Mouse (Mus musculus): Measurements from ENCODE around the gene Ndufv3. TPM values are rescaled to one million over a fixed set of nuclear protein-coding genes. Genes with fewer than 3 reads are reported as not detected.
"Not testable (repeated sequence)": the region's sequence is repeated elsewhere in the genome, so short reads cannot be mapped to it uniquely, and the experiment has no call there.

Gene Ndufv3
- polyA plus RNA-seq, 1 experiment from 2014 or later: 210 TPM

DNA sequence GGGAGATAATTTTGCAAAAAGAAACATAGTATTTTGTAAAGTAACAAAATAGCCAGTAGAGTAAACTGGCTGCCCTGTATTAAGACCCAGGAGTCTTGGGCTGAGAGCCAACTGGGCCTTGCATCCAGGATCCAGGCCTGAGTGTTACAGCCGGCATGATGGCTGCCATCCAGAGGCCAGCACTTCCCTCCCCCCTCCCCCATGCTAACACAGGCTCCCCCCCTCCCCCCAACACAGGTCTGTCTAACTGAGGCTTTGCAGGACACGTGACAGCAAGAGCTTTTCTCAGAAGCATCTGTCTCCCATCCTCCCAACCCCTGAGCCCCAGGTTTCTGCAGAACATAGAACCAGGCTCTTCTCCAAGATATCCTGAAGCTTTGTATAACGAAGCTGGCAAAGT is 980 bp downstream of the Ndufv3 start:
- Histone ChIP-seq H3K27ac (replicated peaks; ENCODE audit: low read depth, low read length) (no peak overlapping the region), H3K4me3 (ENCODE audit: low read depth, low read length) (peak overlapping the region; percentile 83), H3K4me1 (ENCODE audit: control insufficient read depth, insufficient read depth, low read length) (peaks cover 5% of the 10 kb centered on the region; the same call in 1 of the 2 replicates), H3K27me3 (ENCODE audit: control insufficient read depth, insufficient read depth, low read length) (no peaks in the 10 kb centered on the region), H3K9me3 (ENCODE audit: control insufficient read depth, low read length) (no peaks in the 10 kb centered on the region), H3K9ac (ENCODE audit: low read length) (peak overlapping the region; percentile 13; the same call in 1 of the 2 replicates), H3K36me3 (ENCODE audit: control insufficient read depth, insufficient read depth, low read length) (peaks cover 5% of the 10 kb centered on the region), H3K4me2 (ENCODE audit: low read depth, severe bottlenecking) (peak overlapping the region; percentile 77)
- DNase-seq (ENCODE audit: low spot score): no peak
- WGBS: 22% methylated on average over 3 of the region's 3 CpGs
- ATAC-seq (ENCODE audit: insufficient number of reproducible peaks, low FRiP score, low TSS enrichment, low read depth): no peak

DNA sequence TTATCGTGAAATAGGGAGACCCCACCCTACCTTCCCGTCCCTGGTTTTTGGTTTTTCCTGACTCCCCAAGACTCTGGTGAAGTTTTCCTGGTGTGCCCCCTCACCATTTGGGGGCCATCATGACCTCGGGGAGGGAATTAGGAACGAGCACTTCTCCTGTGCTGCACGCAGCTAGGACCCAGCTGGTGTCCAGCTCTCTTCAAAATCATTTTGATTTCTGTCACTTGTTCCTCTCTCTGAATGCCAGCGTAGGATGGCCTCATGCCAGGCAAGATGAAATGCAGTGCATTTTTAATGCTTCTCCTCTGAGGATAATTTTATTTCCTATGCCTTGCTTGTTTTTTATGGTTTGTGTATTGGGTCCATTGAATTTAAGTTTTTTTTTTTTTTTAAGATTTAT is 2.0 kb downstream of the Ndufv3 start:
- ATAC-seq (ENCODE audit: insufficient number of reproducible peaks, low FRiP score, low TSS enrichment, low read depth): no peak
- Histone ChIP-seq H3K27me3 (ENCODE audit: control insufficient read depth, insufficient read depth, low read length) (no peaks in the 10 kb centered on the region), H3K4me1 (ENCODE audit: control insufficient read depth, insufficient read depth, low read length) (peaks cover 5% of the 10 kb centered on the region; the same call in 1 of the 2 replicates), H3K9me3 (ENCODE audit: control insufficient read depth, low read length) (no peaks in the 10 kb centered on the region), H3K4me3 (ENCODE audit: low read depth, low read length) (no peak overlapping the region), H3K4me2 (ENCODE audit: low read depth, severe bottlenecking) (no peak overlapping the region), H3K36me3 (ENCODE audit: control insufficient read depth, insufficient read depth, low read length) (peaks cover 6% of the 10 kb centered on the region), H3K9ac (ENCODE audit: low read length) (no peak overlapping the region), H3K27ac (replicated peaks; ENCODE audit: low read depth, low read length) (no peak overlapping the region)
- WGBS: 89% methylated on average over 6 of the region's 6 CpGs
- DNase-seq (ENCODE audit: low spot score): no peak

DNA sequence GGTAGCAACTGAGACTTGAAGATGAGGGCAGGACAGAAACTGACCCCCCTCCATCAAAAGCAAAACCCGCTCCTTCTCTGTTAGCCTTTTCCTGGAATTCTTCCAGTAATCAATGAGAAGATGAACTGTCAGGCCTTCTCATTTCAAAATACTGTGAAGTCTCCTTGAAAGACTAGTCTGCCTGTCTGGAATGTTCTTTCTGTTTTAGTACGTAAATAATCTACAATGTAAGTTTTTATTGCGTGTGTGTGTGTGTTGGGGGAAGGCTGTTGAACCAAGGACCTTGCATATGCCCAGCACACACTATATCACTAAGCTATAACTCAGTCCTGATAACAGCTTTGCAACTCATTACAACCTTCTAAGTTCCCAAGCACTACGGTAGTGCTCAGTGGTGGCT is 5.2 kb downstream of the Ndufv3 start:
- Histone ChIP-seq H3K4me3 (ENCODE audit: low read depth, low read length) (no peak overlapping the region), H3K27me3 (ENCODE audit: control insufficient read depth, insufficient read depth, low read length) (no peaks in the 10 kb centered on the region), H3K27ac (replicated peaks; ENCODE audit: low read depth, low read length) (no peak overlapping the region), H3K4me2 (ENCODE audit: low read depth, severe bottlenecking) (no peak overlapping the region), H3K4me1 (ENCODE audit: control insufficient read depth, insufficient read depth, low read length) (peaks cover 5% of the 10 kb centered on the region; the same call in 1 of the 2 replicates), H3K9ac (ENCODE audit: low read length) (no peak overlapping the region), H3K9me3 (ENCODE audit: control insufficient read depth, low read length) (no peaks in the 10 kb centered on the region), H3K36me3 (ENCODE audit: control insufficient read depth, insufficient read depth, low read length) (peaks cover 19% of the 10 kb centered on the region)
- 96% methylated on average over 4 of the region's 4 CpGs for WGBS
- ATAC-seq (ENCODE audit: insufficient number of reproducible peaks, low FRiP score, low TSS enrichment, low read depth) (no peak), DNase-seq (ENCODE audit: low spot score) (no peak)

DNA sequence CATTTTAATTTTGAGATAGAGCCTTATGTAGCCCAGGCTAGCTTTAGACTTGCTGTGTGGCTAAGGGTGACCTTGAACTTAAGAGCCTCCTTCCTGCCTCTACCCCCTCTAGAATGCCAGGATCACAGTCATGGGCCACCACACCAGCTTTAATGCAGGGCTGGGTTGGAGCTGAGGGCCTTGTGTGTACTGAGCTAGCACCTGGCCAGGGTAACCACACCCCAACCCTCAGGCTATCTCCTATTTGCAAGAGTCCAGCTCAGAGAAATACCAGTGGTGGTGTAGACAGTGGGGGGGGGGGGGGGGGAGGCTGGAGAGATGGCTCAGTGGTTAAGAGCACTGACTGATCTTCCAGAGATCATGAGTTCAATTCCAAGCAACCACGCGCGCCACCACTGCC is 5.9 kb downstream of the Ndufv3 start:
- DNase-seq (ENCODE audit: low spot score) (no peak), ATAC-seq (ENCODE audit: insufficient number of reproducible peaks, low FRiP score, low TSS enrichment, low read depth) (no peak)
- no peak overlapping the region for H3K27ac ChIP-seq (replicated peaks; ENCODE audit: low read depth, low read length)
- 98% methylated on average over 3 of the region's 3 CpGs for WGBS
- H3K27me3 ChIP-seq (ENCODE audit: control insufficient read depth, insufficient read depth, low read length): no peaks in the 10 kb centered on the region
- no peak overlapping the region for H3K9ac ChIP-seq (ENCODE audit: low read length)
- H3K9me3 ChIP-seq (ENCODE audit: control insufficient read depth, low read length): no peaks in the 10 kb centered on the region
- no peak overlapping the region for H3K4me2 ChIP-seq (ENCODE audit: low read depth, severe bottlenecking)
- peaks cover 3% of the 10 kb centered on the region; the same call in 1 of the 2 replicates for H3K4me1 ChIP-seq (ENCODE audit: control insufficient read depth, insufficient read depth, low read length)
- H3K36me3 ChIP-seq (ENCODE audit: control insufficient read depth, insufficient read depth, low read length): peaks cover 19% of the 10 kb centered on the region
- H3K4me3 ChIP-seq (ENCODE audit: low read depth, low read length): no peak overlapping the region

DNA sequence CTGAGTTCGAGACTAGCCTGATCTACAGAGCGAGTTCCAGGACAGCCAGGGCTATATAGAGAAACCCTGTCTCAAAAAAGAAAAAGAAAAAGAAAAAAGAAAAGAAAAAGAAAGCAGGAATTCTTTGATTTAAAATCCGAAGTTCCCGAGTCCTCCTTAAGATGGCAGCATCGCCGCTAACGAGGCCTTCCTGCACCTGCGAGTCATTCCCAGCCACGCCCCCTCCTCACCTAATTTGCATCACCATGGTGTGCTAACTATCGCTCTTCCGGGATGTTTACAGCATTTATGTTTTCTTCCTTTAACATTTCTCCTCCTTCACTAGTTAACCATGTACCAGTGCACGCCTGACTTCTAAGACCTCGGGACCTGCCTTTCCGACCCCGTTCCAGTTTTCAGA is 9.4 kb downstream of the Ndufv3 start:
- WGBS: 33% methylated on average over 15 of the region's 15 CpGs
- Histone ChIP-seq H3K9ac (ENCODE audit: low read length) (no peak overlapping the region), H3K27ac (replicated peaks; ENCODE audit: low read depth, low read length) (no peak overlapping the region), H3K9me3 (ENCODE audit: control insufficient read depth, low read length) (no peaks in the 10 kb centered on the region), H3K27me3 (ENCODE audit: control insufficient read depth, insufficient read depth, low read length) (no peaks in the 10 kb centered on the region), H3K36me3 (ENCODE audit: control insufficient read depth, insufficient read depth, low read length) (peaks cover 16% of the 10 kb centered on the region), H3K4me1 (ENCODE audit: control insufficient read depth, insufficient read depth, low read length) (no peaks in the 10 kb centered on the region), H3K4me2 (ENCODE audit: low read depth, severe bottlenecking) (no peak overlapping the region), H3K4me3 (ENCODE audit: low read depth, low read length) (no peak overlapping the region)
- no peak for ATAC-seq (ENCODE audit: insufficient number of reproducible peaks, low FRiP score, low TSS enrichment, low read depth)
- peak; percentile 60 for DNase-seq (ENCODE audit: low spot score)

DNA sequence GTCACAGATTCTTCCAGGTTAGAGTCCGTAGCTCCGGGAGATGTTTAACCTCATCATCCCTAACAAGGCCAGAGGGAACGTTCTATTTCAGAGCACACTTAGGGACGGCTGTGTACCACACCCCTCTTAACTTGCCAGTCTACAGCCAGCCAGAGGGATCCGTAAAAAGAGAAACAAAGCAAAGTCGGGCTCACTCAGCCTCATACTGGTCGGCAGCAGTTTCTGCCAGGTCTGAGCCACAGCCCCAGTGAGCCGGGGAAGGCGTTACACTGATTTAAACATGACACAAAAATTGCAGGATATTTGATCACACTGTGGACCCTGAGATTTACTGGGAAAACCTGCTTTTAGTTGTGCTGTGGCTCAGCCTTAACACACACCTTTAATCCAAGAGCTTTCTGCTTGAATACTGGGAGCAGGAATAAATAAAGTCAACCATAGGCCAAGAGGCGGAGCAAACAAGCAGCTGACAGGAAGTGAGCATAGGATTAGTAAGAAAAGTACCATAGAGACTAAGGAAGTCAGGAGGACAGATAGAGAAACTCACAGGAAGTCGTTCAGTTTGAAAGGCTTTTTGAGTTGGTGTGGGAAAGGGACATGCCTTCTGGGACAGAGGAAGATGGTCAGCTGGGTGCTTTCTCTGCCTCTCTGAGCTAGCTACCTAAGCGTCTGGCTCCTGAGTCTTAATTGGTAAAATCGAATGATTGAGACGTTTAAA is 11.7 kb downstream of the Ndufv3 start:
- H3K9me3 ChIP-seq (ENCODE audit: control insufficient read depth, low read length): no peaks in the 10 kb centered on the region
- DNase-seq (ENCODE audit: low spot score): no peak
- WGBS: 87% methylated on average over 14 of the region's 14 CpGs
- no peaks in the 10 kb centered on the region for H3K4me1 ChIP-seq (ENCODE audit: control insufficient read depth, insufficient read depth, low read length)
- no peak overlapping the region for H3K27ac ChIP-seq (replicated peaks; ENCODE audit: low read depth, low read length)
- no peak overlapping the region for H3K4me3 ChIP-seq (ENCODE audit: low read depth, low read length)
- H3K9ac ChIP-seq (ENCODE audit: low read length): no peak overlapping the region
- H3K36me3 ChIP-seq (ENCODE audit: control insufficient read depth, insufficient read depth, low read length): peaks cover 16% of the 10 kb centered on the region
- no peaks in the 10 kb centered on the region for H3K27me3 ChIP-seq (ENCODE audit: control insufficient read depth, insufficient read depth, low read length)
- H3K4me2 ChIP-seq (ENCODE audit: low read depth, severe bottlenecking): no peak overlapping the region
- no peak for ATAC-seq (ENCODE audit: insufficient number of reproducible peaks, low FRiP score, low TSS enrichment, low read depth)

DNA sequence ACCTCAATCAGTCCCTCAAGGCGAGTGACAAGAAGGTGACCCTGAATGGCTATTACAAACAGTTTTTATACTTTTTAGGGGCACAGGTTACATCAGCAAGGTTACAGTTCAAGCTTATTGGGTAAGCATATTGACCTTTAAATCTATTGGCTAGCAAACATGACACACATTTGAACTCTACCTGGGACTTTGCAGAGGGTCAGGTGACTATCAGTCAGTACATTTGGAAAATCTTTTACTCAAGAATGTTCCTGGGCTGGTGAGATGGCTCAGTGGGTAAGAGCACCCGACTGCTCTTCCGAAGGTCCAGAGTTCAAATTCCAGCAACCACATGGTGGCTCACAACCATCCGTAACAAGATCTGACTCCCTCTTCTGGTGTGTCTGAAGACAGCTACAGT is 12.4 kb downstream of the Ndufv3 start:
- ATAC-seq (ENCODE audit: insufficient number of reproducible peaks, low FRiP score, low TSS enrichment, low read depth); H3K27ac ChIP-seq (replicated peaks; ENCODE audit: low read depth, low read length); H3K27me3 ChIP-seq (ENCODE audit: control insufficient read depth, insufficient read depth, low read length); H3K4me2 ChIP-seq (ENCODE audit: low read depth, severe bottlenecking); H3K9ac ChIP-seq (ENCODE audit: low read length); H3K4me3 ChIP-seq (ENCODE audit: low read depth, low read length); H3K9me3 ChIP-seq (ENCODE audit: control insufficient read depth, low read length); DNase-seq (ENCODE audit: low spot score); H3K4me1 ChIP-seq (ENCODE audit: control insufficient read depth, insufficient read depth, low read length): not testable (repeated sequence)
- 94% methylated on average over 3 of the region's 4 CpGs for WGBS
- H3K36me3 ChIP-seq (ENCODE audit: control insufficient read depth, insufficient read depth, low read length): peaks cover 11% of the 10 kb centered on the region

DNA sequence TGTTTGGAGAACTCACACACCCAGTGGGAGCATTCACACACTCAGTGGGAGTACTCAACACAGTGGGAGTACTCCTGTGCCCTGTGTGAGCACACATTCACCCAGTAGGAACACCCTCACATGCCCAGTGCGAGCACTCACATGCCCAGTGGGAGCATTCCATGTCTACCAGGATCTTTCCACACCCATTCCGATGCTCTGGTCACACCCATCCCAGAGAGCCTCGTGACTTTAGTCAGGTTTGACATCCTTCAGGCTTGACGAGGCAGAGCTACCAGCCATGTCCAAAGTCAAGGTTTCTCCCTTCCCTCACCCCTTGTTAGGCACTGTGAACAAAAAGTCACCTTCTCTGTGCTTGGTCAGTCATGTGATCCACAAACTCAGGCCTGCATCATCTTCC is 15.4 kb downstream of the Ndufv3 start:
- no peak overlapping the region for H3K9ac ChIP-seq (ENCODE audit: low read length)
- no peak overlapping the region for H3K4me2 ChIP-seq (ENCODE audit: low read depth, severe bottlenecking)
- DNase-seq (ENCODE audit: low spot score) (no peak), ATAC-seq (ENCODE audit: insufficient number of reproducible peaks, low FRiP score, low TSS enrichment, low read depth) (no peak)
- WGBS: 83% methylated on average over 4 of the region's 4 CpGs
- no peaks in the 10 kb centered on the region for H3K27me3 ChIP-seq (ENCODE audit: control insufficient read depth, insufficient read depth, low read length)
- H3K4me1 ChIP-seq (ENCODE audit: control insufficient read depth, insufficient read depth, low read length): no peaks in the 10 kb centered on the region
- H3K4me3 ChIP-seq (ENCODE audit: low read depth, low read length): no peak overlapping the region
- H3K36me3 ChIP-seq (ENCODE audit: control insufficient read depth, insufficient read depth, low read length): peaks cover 2% of the 10 kb centered on the region; the same call in 1 of the 2 replicates
- H3K27ac ChIP-seq (replicated peaks; ENCODE audit: low read depth, low read length): no peak overlapping the region; the same call in 1 of the 2 replicates
- no peaks in the 10 kb centered on the region for H3K9me3 ChIP-seq (ENCODE audit: control insufficient read depth, low read length)
